In the genomic region with DNA sequence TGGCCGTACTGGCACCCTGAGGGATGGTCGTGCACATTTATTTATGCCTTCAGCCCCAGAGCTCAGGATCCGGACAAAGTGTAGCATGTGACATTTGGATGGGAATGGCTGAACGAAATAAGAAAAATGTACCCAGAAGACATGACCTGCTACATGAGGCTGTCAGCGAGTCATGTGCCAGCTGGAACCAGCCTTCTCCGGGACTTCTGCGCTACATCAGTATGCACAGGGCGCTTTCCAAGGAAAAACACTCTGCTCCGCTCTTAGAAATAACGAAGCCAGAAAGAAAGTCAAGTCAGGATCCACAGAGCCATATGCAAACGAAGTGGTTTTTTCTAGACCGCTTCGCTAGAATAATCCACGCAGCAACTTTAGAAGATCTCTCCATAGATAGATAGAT, we compare ENCODE assay signal across 21 mouse cellular contexts. TPM values are rescaled to one million over a fixed set of nuclear protein-coding genes. Genes with fewer than 3 reads are reported as not detected.
DNase-seq lines count a peak whose midpoint lies in the region; ATAC-seq and TF ChIP-seq lines count a peak whose summit lies in the region.
"Had no signal": no experiment of that assay in that cellular context is flagged by ENCODE, and none has a peak within 500 bp of the region (broad histone marks: within the 10 kb centered on the region; RNA-seq: fewer than 3 reads in every experiment).

No protein-coding gene starts in this region.

- ATAC-seq in forebrain, embryonic 14.5 days, result 0 out of 2 replicates have a peak, but pooled peaks have one; percentile 17
- ATAC-seq in forebrain, embryonic 12.5 days (ENCODE audit: low FRiP score), result no peak
- ATAC-seq in midbrain, embryonic 13.5 days, result no peak
- no peak; the same call in 1 of the 2 replicates for ATAC-seq in midbrain, embryonic 15.5 days (replicated peaks)
- peak; percentile 80 for ATAC-seq in forebrain, postnatal 0 days
- ATAC-seq: intestine, embryonic 15.5 days; midbrain, embryonic 16.5 days had no signal

- peak overlapping the region; percentile 15; the same call in 1 of the 2 replicates for H3K27ac ChIP-seq in forebrain, embryonic 14.5 days (ENCODE audit: low read depth, low read length)
- H3K27ac ChIP-seq in forebrain, embryonic 12.5 days, result no peak overlapping the region
- H3K27ac ChIP-seq in midbrain, embryonic 13.5 days, result peak overlapping the region; percentile 32; the same call in 1 of the 2 replicates
- no peak overlapping the region for H3K27ac ChIP-seq in midbrain, embryonic 15.5 days
- no peak overlapping the region for H3K27ac ChIP-seq in forebrain, postnatal 0 days (ENCODE audit: low read depth, low read length)
- H3K27ac ChIP-seq: heart, embryonic 13.5 days; intestine, embryonic 15.5 days had no signal

- peak; percentile 56 for DNase-seq in forebrain, embryonic 14.5 days (ENCODE audit: low spot score)
- peak; percentile 48 to 55 for DNase-seq in cerebellum, postnatal 10 days
- peak; percentile 64 for DNase-seq in forebrain, postnatal 0 days
- DNase-seq in urinary bladder, postnatal 4 days (ENCODE audit: low spot score in 2 of 2), result no peak
- DNase-seq: adrenal gland, adult 8-10 months; gastrocnemius, postnatal 14 days; heart, adult 18-20 months; kidney, adult 9 months; kidney, postnatal 36 days; lung, adult 18-20 months; thymus, adult 2 months had no signal

- H3K4me2 ChIP-seq in forebrain, embryonic 14.5 days (ENCODE audit: low read length), result no peak overlapping the region
- no peak overlapping the region for H3K4me2 ChIP-seq in forebrain, embryonic 12.5 days
- no peak overlapping the region for H3K4me2 ChIP-seq in midbrain, embryonic 13.5 days (replicated peaks)
- H3K4me2 ChIP-seq in midbrain, embryonic 15.5 days, result no peak overlapping the region
- no peak overlapping the region for H3K4me2 ChIP-seq in forebrain, postnatal 0 days (ENCODE audit: low read depth)
- H3K4me2 ChIP-seq: heart, embryonic 13.5 days; intestine, embryonic 15.5 days; liver, embryonic 11.5 days had no signal

- no peak overlapping the region for H3K4me3 ChIP-seq in forebrain, embryonic 14.5 days (ENCODE audit: low read depth, low read length)
- no peak overlapping the region for H3K4me3 ChIP-seq in forebrain, embryonic 12.5 days (replicated peaks)
- no peak overlapping the region for H3K4me3 ChIP-seq in midbrain, embryonic 13.5 days (replicated peaks)
- H3K4me3 ChIP-seq in midbrain, embryonic 15.5 days, result no peak overlapping the region
- H3K4me3 ChIP-seq in forebrain, postnatal 0 days (ENCODE audit: low read depth, low read length), result no peak overlapping the region
- H3K4me3 ChIP-seq: heart, embryonic 13.5 days; intestine, embryonic 15.5 days; megakaryocyte, embryonic 14.5 days had no signal

- H3K9me3 ChIP-seq in forebrain, embryonic 14.5 days (replicated peaks; ENCODE audit: control insufficient read depth, low read length), result no peaks in the 10 kb centered on the region
- no peaks in the 10 kb centered on the region for H3K9me3 ChIP-seq in forebrain, embryonic 12.5 days
- no peaks in the 10 kb centered on the region for H3K9me3 ChIP-seq in midbrain, embryonic 13.5 days
- H3K9me3 ChIP-seq in midbrain, embryonic 15.5 days, result no peaks in the 10 kb centered on the region
- no peaks in the 10 kb centered on the region for H3K9me3 ChIP-seq in forebrain, postnatal 0 days (ENCODE audit: low read length)
- H3K9me3 ChIP-seq: heart, embryonic 13.5 days; intestine, embryonic 15.5 days; megakaryocyte, embryonic 14.5 days had no signal

- no peak overlapping the region for H3K9ac ChIP-seq in forebrain, embryonic 14.5 days (ENCODE audit: low read length)
- no peak overlapping the region for H3K9ac ChIP-seq in forebrain, embryonic 12.5 days
- H3K9ac ChIP-seq in midbrain, embryonic 13.5 days (replicated peaks), result no peak overlapping the region
- no peak overlapping the region for H3K9ac ChIP-seq in midbrain, embryonic 15.5 days
- no peak overlapping the region for H3K9ac ChIP-seq in forebrain, postnatal 0 days
- H3K9ac ChIP-seq: heart, embryonic 13.5 days; intestine, embryonic 15.5 days had no signal

- no peak for TF ChIP-seq CTCF in forebrain, postnatal 0 days (IDR thresholded peaks at IDR 0.05; ENCODE audit: low read depth)

- 74% methylated on average over 14 of the region's 14 CpGs for WGBS in forebrain, embryonic 14.5 days
- 87% methylated on average over 14 of the region's 14 CpGs for WGBS in forebrain, embryonic 12.5 days
- 81% methylated on average over 14 of the region's 14 CpGs for WGBS in midbrain, embryonic 13.5 days
- WGBS in midbrain, embryonic 15.5 days, result 75% methylated on average over 14 of the region's 14 CpGs
- WGBS in forebrain, postnatal 0 days, result 63% methylated on average over 14 of the region's 14 CpGs

- H3K4me1 ChIP-seq in forebrain, embryonic 14.5 days (ENCODE audit: control insufficient read depth, insufficient read depth, low read length), result peaks cover 13% of the 10 kb centered on the region
- H3K4me1 ChIP-seq in forebrain, embryonic 12.5 days, result peaks cover 49% of the 10 kb centered on the region
- H3K4me1 ChIP-seq in midbrain, embryonic 13.5 days (replicated peaks), result peaks cover 67% of the 10 kb centered on the region
- peaks cover 34% of the 10 kb centered on the region for H3K4me1 ChIP-seq in midbrain, embryonic 15.5 days
- 0 out of 2 replicates have a peak, but pooled peaks cover 3% of the 10 kb centered on the region for H3K4me1 ChIP-seq in forebrain, postnatal 0 days (ENCODE audit: insufficient read depth)
- H3K4me1 ChIP-seq: intestine, embryonic 15.5 days; megakaryocyte, embryonic 14.5 days had no signal

- H3K27me3 ChIP-seq in forebrain, embryonic 14.5 days (replicated peaks; ENCODE audit: control insufficient read depth, insufficient read depth, low read length), result no peaks in the 10 kb centered on the region
- H3K27me3 ChIP-seq in forebrain, embryonic 12.5 days, result no peaks in the 10 kb centered on the region
- no peaks in the 10 kb centered on the region for H3K27me3 ChIP-seq in midbrain, embryonic 13.5 days
- H3K27me3 ChIP-seq in midbrain, embryonic 15.5 days (replicated peaks), result no peaks in the 10 kb centered on the region
- H3K27me3 ChIP-seq in forebrain, postnatal 0 days (ENCODE audit: insufficient read depth, low read length), result no peaks in the 10 kb centered on the region
- H3K27me3 ChIP-seq: heart, embryonic 13.5 days; intestine, embryonic 15.5 days had no signal

- H3K36me3 ChIP-seq in forebrain, embryonic 14.5 days (ENCODE audit: control insufficient read depth, insufficient read depth, low read length), result peaks cover 20% of the 10 kb centered on the region
- H3K36me3 ChIP-seq in forebrain, embryonic 12.5 days (replicated peaks), result peaks cover 31% of the 10 kb centered on the region
- H3K36me3 ChIP-seq in midbrain, embryonic 13.5 days, result peaks cover 31% of the 10 kb centered on the region
- H3K36me3 ChIP-seq in midbrain, embryonic 15.5 days (replicated peaks), result no peaks in the 10 kb centered on the region
- H3K36me3 ChIP-seq in forebrain, postnatal 0 days (ENCODE audit: insufficient read depth), result peaks cover 16% of the 10 kb centered on the region; the same call in 1 of the 2 replicates
- H3K36me3 ChIP-seq: intestine, embryonic 15.5 days had no signal

RNA-seq across cellular contexts. Expression of a gene that starts 14.5 kb away (rescaled TPM):
- polyA plus RNA-seq in forebrain, embryonic 14.5 days (2014; fragmentation: Nextera tagmentation; extraction: Ambion mirVana), result 17.5 and 24.5 TPM in 2 replicates
- 43.0 and 49.3 TPM in 2 replicates for polyA plus RNA-seq in forebrain, embryonic 12.5 days (2016; fragmentation: Nextera tagmentation; extraction: Ambion mirVana)
- polyA plus RNA-seq in midbrain, embryonic 13.5 days (2015; fragmentation: Nextera tagmentation; extraction: Ambion mirVana), result 50.0 and 56.8 TPM in 2 replicates
- 35.5 and 39.0 TPM in 2 replicates for polyA plus RNA-seq in midbrain, embryonic 15.5 days (2015; fragmentation: Nextera tagmentation; extraction: Ambion mirVana)
- 21.4 and 25.7 TPM in 2 replicates for total RNA-seq in forebrain, postnatal 0 days (2014; rRNA removed)
- polyA plus RNA-seq in forebrain, postnatal 0 days (2015; fragmentation: Nextera tagmentation; extraction: Ambion mirVana), result 6.7 and 8.5 TPM in 2 replicates
- total RNA-seq: common myeloid progenitor, adult 5-6 weeks; hematopoietic stem cell, adult 5-6 weeks had no signal

Comparison
In these comparisons a context has a peak if more than half of its experiments do, and no peak if none do; other contexts are left out.
1. ATAC-seq: peak in forebrain, embryonic 14.5 days (single experiment) and forebrain, postnatal 0 days (single experiment); none in forebrain, embryonic 12.5 days (single experiment), midbrain, embryonic 13.5 days (single experiment) and midbrain, embryonic 15.5 days (single experiment).
2. H3K27ac ChIP-seq: peak in forebrain, embryonic 14.5 days (single experiment) and midbrain, embryonic 13.5 days (single experiment); none in forebrain, embryonic 12.5 days (single experiment), midbrain, embryonic 15.5 days (single experiment) and forebrain, postnatal 0 days (single experiment).
3. DNase-seq: peak in forebrain, embryonic 14.5 days (single experiment), cerebellum, postnatal 10 days (2 of 2) and forebrain, postnatal 0 days (single experiment); none in urinary bladder, postnatal 4 days (0 of 2).